Mouse (Mus musculus) T-helper 17 cell (primary cell): ENCODE measurements around the gene Fdxr.

Experiments
- in situ Hi-C, 2 experiments: fragments of 300-600 bp; cut with MboI, MseI; formaldehyde crosslinking; loops; 1 replicate in 1 of 2; 2 replicates in 1 of 2; pipeline ENCODE4 v1.15.1; 2025; ENCODE audit warnings: high pct_unique_total_duplicates in 2 of 2

The Fdxr gene

DNA sequence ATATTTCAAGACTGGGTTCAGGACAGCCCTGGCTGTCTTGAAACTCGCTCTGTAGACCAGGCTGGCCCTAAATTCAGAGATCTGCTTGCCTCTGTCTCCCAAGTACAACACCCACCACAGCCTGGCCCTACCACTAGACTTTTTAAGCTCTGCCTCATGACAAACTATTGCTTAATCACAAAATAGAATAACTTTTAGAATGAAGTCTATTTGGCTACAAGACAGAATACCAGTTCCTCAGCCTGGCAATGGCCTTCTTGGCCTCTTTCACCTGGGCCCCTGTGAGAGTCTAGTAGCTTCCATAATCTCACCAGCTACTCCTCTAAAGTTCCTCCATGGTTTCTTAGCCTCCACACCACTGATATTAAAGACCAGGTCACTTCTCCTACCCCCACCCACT, 13.5 kb upstream of the Fdxr start:
- in situ Hi-C loops = no loop called here

DNA sequence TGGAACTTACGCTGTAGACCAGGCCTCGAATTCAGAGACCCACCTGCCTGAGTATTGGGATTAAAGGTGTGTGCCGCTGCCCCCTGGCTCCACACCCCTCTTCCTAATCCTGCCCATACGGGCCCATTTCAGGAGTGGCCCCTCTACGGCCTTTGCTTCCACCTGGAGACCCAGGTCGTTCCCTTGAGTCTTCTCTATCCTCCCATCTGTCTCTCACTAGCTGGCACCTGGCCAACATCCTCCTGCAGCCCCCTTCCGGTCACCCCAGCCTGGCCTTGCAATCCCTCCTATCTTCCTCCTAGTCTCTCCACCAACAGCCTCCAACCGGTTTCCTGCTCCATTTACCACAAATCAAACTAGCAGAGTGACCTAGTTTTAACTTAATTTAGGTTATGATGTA, 13.0 kb upstream of the Fdxr start:
- in situ Hi-C loops = no loop called here

DNA sequence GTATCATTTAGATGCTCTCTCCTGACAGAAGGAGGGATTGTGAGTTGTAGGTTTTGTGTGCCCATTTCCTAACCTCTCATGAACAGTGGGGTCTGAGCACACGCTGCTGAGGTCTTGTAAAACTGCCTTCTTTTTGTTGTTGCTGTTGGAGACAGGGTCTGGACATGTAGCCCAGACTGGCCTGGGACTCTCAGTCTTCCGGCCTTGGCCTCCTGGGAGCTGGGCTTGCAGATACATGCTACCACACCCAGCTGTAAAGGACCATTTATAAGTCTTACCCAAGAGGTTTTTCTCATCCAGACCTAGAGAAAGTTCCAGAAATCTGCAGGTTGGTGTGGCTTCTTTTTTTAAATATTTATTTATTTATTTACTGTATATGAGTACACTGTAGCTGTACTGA, 11.5 kb upstream of the Fdxr start:
- in situ Hi-C loops = no loop called here

DNA sequence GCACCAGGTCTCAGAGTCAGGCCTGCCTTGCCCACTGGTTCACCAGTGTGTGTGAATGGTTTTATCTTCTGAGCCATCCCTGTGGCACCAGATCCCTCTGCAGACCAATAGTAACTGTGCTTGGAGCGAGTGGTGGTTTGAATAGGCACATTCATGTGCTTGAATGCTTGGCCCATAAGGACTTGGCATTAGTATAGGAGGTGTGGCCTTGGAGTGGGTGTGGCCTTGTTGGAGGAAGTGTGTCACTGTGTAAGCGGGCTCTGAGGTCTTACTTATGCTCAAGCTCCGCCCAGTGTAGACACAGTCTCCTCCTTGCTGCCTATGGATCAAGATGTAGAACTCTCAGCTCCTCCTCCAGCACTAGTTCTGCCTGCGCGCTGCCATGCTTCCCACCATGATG, 10.5 kb upstream of the Fdxr start:
- in situ Hi-C loops = no loop called here

DNA sequence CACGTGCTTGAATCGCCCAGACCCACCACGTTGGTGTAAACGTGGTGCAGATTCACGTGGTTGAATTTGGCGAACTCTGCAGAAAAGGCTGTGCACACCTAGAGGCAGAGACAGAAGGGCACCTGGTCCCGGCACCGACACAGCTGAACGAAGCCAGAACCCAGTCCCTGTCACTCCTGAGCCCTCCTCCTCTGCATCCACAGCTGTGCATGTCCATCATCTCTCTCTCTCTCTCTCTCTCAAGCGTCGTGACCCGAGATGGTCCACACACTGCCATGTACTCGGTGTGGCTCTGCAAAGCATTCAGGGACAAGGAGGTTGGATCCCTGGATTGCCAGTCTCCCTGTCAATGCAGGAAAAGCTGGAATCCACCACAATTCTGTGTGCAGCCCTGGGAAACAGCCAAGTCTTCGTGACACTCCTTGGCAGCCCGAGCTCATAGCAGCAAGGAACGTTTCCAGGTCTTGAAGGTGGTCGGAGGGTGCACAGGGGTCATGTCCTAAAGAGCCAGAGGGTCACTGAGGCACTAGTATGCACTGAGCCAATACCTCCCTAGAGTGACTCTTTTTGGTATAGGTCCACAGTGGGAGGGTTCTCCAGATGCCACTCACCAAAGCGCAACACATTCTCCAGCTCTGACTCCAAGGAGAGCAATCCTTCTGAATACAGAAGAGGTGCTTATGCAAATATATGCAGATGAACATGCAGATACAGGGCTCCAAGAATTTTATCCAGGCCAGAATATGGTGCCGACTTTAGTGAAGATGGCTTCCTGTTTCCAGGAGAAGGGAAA, 9.5 kb upstream of the Fdxr start:
- in situ Hi-C loops = no loop called here

DNA sequence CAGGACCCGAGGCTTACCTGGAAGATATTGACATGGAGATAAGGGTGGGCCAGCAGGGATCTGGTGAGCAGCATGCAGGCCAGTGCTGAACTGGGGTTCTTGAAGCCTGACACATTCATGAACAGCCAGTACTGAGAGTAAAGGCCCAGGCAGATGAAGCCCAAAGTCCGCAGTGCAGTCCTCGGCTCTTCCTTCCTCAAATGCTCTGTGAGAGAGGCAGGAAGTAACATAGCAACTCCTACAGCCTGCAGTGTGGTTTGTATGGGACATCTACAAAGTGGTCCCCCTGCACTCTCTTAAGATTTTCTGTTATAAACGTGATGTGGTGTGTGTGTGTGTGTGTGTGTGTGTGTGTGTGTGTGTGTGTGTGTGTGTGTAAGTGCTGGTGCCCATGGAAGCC, 8.4 kb upstream of the Fdxr start:
- in situ Hi-C loops = no loop called here

DNA sequence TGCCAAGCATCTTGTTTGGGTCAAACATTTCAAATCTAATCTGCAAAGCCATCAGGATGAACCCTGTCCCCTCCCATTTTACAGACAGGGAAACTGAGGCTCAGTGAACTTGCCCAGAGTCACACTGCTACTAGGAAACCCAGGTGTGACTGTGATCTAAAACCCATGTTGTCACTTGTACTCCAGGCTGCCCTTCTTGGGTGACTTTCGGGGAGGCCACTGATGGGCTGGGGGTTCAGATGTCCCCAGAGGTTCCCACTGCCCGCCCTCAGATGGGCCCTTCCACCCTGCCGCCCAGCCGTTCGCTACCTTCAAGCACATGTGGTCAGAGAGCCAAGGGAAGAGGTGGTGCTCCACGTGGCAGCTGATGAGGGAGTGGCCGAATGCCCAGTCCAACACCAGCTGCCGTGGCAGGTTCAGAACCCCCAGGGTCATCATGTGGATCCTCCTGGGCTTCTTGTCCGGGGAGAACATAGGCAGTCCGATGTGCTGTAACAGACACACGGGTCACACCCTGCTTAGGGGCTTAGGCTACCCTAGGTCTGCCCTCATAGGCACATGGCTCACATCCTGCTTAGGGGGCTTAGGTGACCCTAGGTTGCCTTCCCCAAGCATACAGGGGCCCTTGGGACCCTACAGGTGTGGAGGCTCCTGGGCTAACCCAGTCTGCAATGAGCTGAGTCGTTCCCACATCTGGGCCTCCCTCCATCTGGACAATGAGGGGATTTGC, 7.2 kb upstream of the Fdxr start:
- in situ Hi-C loops = no loop called here

DNA sequence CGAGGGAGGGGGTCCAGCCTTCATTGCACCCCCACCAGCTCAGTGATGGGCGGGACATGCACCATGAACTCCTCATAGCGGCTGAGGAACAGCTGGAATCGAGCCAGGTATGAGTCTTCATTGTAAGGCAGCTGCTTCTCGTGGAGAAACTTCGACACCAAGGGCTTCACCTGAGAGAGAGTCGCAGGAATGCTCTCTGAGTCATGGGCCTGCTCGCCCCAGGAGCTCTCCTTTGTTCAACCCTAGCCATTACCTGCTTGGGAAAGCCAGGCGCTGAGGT, 6.6 kb upstream of the Fdxr start:
- in situ Hi-C loops = no loop called here

DNA sequence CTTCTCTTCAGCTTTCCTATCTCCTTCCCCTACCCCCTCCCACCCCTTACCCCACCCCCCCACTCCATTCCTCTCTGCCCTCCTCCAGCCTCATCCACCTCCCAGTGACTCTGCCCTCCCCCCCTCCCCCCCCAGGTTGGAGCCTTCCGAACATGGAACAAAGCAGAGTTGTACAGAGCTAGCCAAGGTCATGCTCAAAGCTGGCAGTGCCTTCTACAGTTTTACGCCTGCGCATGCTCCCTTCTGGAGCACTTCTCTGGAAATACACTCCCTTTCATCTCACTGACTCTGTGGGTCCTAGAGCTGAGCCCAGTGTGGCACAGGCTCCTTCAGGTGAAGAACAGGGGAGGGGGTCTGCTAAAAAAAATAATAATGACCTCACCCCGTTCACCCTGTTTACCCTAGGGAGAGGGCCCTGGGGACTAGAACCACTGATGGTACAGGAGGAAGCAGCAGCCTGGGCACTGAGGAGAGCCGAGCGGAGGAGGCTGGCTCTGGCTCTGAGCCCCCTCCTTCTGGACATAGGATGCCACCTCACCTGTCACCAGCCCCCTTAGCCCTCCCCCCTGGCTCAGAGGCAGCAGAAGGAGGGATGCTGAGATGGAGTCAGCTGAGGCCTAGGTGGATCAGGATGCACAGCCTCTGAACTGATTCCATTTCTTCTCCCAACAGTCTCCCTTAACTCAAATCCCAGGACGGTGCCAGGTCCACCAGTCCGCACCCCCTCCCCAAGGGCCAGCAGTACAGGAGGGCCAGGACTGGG, 6.1 kb upstream of the Fdxr start:
- in situ Hi-C loops = no loop called here

DNA sequence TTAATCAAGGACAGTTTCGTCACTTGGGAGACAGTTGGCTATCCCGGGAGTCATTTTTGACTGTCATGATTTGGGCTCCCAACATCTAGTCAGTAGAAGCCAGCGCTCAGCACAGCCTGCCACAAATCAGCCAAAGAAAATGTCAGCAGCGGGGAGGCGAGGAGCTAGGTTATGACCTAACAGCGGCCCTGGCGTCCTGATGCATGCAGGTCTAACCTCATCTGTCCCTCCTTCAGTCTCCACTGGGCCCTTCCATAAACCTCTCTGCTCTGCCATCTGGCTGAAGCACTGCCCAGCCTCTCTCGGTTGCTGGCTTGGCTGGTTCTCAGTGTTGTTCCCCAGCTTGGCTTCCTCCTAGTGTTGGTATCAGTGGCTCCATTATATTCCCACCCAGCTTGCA, 5.4 kb upstream of the Fdxr start:
- in situ Hi-C loops = no loop called here

DNA sequence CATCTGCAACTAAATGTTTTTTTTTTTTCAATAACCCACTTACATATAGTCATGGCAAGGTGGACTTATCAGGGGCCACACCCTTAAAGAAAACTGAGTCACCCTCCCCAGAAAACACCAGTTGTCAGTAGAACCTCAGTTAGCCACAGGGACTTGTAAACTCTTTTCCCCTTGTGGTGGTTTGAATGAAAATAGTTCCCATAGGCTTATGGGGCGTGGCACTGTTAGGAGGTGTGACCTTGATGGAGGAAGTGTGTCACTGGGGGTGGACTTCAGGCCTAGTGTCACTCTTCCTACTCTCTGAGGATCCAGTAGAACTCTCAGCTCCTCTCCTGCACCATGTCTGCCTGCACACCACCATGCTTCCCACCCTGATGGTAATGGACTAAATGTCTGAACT, 2.9 kb upstream of the Fdxr start:
- in situ Hi-C loops = no loop called here

DNA sequence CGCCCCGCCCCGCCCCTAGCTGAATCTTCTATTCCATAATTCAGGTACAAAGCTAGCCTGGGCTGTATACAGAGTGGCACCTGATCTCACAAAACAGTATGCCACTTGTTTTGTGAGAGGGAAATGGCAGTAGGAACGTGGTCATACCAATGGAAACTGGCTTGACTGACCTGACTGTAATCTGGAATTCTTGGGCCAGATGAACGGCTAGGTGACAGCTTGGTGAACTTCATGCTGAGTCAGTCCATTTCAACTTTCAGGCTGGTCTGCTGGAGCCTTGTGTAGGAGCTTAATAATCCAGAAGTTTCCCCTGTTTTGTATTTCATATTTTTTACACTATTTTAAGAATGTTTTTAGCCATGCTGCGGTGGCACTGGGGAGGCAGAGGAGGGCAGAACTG, 1.3 kb upstream of the Fdxr start:
- in situ Hi-C loops = no loop called here

DNA sequence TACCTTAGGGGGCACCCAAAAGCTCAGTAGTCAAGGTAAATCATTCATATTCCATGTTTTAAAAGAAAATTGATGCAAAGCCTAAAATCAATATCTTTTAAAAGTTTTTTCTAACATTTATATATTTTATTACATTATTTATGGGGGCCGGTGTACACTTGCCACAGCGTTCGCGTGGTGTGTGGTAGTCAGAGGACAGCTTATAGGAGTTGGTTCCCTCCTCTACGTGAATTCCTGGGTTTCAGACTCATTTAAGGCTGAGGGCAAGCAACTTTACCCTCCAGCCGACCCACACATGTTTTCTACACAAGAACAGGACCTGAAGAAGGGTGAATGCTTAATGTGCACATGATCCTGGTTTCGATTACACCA, 740 bp upstream of the Fdxr start:
- in situ Hi-C loops = no loop called here

DNA sequence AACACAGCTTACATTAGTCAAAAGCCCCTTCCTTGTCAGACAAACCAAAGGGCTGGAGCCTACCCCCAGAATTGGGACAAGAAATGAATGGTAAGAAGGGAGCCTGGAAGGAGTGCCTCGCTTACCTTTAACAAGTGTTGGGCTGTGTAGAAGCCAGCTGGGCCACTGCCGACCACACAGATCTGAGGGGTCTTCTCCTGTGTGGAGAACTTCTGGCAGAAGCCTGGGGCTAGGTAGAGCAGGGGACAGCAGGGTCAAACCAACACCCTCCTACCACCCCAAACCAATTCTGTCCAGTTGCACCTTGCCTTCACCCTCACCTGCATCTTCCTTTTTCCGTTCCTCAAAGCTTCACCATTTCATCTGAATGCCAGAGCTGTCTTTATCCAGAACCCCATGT, 896 bp downstream of the Fdxr start:
- in situ Hi-C loops = no loop called here

DNA sequence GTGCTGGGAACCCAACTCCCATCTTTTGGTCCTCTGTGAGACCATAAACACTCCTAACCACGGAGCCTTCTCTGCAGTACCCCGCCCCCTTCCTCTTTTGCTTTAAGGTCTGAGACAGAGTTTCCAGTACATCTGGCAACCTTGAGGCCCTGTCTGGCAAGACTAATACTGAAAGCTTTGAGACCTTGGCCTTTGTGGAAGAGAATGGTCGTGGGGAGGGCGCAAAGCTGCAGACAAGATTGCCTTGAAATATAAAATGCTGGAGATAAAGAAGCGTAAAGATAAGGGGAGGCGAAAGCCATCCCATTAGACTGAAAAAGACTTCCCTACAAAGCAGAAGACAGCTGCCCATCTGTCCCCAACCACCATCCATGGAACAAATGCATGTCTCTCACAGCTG, 1.3 kb downstream of the Fdxr start:
- in situ Hi-C loops = no loop called here

DNA sequence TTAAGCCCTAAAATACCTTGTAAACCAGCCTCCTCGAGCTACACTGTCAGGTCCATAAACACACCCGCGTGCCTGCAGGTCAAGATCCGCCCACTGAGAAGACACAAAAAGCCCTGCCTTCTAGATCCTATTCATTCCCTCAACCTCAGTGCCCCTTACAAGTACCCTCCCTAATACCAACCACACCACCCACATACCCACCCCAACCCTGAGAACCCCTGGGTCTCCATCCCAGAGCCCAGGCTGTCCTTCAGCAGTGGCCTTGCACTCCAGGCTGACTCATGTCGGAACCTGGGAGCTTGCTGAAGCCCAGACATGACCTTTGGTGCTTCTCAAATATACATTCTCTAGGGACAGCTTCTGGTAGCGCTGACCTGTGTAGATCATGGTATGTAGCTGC, 2.1 kb downstream of the Fdxr start:
- in situ Hi-C loops = loop anchor here (5.0 kb wide), 1 partner anchor 112 kb away; the partner anchor contains the start of gene Slc9a3r1 (in 2 of the 2)

DNA sequence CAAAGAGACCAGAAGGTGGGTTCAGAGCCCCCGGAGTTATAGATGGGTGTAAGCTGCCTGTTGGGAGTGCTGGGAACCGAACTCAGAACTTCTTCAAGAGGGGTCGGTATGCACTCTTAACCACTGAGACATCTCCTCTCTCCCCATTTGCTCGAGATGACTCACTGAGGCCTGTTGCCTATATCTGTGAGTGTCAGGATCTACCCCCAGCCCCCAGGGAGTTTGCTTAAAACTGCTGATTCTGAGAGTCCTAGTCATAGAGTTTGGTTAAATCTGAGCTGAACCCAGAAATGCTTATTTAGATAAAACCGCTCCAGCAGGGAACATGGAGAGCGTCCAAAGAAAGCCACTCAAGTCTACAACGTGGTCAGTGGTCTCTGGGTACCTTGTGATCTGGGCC, 2.7 kb downstream of the Fdxr start:
- in situ Hi-C loops = loop anchor here (5.0 kb wide), 1 partner anchor 112 kb away; the partner anchor contains the start of gene Slc9a3r1 (in 2 of the 2)

DNA sequence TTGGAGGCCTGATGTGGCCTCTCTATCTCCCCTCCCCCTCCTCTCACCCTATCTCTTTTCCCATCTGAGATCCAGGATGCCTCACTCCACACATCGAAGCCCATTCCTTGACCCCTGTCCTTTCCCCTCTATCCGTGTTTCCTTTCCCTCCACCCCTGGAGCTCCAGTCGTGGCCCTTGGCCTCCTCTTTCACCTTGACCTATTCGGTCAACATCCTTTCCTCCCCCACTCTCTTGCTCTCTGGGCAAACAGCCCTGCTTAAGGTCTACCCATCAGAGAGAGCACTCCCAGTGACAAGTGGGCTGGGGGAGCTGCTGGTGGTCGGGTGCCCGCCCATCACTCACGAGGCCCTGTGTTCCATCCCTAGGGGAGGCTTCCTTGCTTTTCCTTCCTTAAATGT, 3.1 kb downstream of the Fdxr start:
- in situ Hi-C loops = loop anchor here (5.0 kb wide), 1 partner anchor 111 kb away; the partner anchor contains the start of gene Slc9a3r1 (in 2 of the 2)

DNA sequence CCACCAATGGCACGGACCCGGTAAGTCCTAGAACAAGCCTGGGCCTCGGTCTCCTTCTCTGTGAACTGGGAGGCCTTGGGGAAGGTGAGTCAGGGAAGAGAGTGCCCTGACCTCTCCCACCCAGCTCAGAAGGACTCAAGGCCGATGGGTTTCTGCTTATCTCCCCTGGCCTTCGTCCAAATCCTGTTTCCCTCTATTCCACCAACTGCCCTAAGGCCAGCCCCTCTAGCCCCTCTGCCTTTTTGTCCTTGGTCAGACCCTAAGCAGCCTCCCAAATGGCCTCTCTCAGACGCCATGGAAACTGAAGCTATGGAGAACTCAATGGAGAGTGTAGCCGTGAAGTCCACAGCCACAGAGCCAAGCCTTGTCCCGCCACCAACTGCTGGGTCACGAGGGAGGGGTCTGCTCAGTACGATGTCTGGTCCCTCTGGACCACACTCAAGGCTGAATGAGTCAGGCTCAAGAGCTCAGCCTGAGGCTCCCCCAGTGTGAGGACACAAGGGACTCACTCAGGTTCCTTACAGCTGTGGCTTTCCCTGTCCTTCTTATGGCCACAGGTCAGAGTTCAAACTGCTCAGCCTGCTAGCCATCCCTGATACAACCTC, 3.9 kb downstream of the Fdxr start:
- in situ Hi-C loops = loop anchor here (5.0 kb wide), 1 partner anchor 111 kb away; the partner anchor contains the start of gene Slc9a3r1 (in 2 of the 2)

DNA sequence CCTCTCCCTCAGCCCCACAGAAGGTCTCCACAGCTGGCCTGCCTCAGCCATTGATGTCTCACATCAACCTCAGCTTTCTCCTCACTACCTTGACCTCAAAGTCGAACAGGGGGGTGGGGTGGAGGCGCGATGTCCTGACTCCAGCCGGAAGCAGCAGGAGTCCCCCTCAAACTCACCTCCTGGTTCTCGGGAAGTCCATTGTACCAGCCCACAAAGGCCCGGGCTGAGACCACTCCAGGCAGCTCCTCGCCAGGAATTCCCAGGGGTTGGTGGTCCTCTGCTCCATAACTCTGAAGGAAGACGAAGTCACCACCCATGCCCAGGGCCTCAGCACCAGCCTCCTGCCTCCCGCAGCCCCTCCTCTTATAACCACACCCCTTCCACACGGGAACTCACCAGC, 5.4 kb downstream of the Fdxr start:
- in situ Hi-C loops = loop anchor here (5.0 kb wide), 1 partner anchor 109 kb away; the partner anchor contains the start of gene Slc9a3r1 (in 2 of the 2)

DNA sequence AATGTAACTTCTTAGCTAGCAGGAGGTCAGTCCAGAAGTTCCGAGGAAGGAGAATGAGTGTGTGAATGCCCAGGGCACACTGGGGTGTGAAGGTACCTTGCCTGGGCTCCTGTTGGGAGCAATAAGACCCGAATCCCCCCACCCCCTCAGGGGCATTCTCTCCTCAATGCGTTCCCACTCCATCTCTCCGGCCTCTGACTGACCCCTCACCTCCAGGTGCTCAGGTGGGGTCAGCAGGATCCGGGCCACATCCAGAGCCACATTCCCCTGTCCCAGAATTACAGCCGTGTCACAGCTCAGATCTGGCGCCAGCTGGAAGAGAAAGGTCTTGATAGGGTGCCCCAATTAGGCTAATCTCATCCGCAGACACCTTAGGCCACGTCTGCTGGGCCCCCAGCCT, 5.8 kb downstream of the Fdxr start:
- in situ Hi-C loops = loop anchor here (5.0 kb wide), 1 partner anchor 109 kb away; the partner anchor contains the start of gene Slc9a3r1 (in 2 of the 2)
